Mouse (Mus musculus): ENCODE results near the gene Rpl29.

The Rpl29 gene

DNA sequence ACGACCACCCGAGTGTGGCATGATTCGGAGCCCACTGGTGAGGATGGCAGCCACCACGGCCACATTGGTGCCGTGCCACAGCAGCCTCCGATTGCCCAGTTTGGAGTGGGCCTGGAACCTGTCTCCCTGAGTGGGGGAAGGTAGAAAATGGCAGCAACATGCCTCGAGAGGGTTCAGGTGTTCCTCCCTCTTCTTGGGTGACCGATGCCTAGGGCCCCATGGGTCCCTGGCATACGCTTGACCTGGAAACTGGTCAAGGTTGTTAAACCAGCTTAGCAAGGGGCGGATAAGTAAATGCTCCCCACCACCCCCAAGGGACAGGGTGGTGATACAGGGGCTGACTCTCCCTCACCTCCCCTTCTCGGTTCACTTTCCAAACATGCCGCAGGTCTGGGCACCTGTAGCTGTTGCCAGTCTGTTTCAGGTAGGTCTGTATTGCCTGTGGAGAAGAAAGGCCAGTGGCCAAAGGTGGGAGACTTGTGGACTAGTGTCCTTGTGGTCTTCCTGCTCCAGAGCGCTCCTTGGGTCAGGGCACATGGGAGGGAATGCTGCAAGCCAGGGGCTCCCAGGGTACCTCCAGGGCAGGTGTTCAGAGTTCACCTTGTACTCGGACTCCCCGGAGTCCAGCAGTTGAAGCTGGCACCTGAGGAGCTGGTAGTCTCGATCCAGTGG, 44.0 kb downstream of the Rpl29 start:
- no peak for DNase-seq

DNA sequence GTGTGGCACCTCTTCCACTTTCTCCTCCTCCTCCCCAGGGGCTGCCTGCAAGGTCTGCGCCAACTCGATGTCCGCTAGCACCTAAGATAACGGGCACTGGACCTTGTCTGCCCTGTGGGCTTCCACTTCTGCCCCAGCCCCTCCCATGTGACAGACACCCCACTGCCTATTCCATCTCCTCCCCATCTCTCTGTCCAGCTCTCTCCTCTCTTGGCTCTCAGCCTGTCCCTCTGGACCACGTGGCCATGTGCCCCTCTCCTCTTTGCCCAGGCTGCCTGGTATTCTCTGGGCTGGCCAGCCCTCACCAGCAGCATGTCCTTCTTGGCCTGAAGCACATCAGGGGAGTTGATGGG, 44.5 kb downstream of the Rpl29 start:
- DNase-seq, result no peak

DNA sequence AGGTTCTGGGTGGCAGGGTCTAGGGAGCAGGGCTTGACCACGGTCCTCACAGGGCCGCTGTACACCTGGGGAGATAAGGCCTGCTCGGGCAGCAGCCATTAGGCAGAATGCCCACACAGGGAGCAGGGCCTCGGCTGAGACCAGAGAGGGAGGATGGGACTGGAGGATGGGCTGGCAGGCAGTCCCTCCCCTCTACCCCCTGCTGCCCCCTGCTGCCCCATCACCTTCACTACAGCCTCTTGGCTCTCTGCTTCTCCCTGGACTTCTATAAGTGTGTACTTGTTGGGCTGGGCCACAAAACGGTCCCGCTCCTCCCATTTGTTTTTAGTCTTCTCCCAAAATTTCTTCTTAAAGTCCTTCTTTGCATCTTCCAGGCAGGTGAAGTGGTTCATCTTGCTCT, 45.2 kb downstream of the Rpl29 start:
- peak; percentile 74 for DNase-seq

DNA sequence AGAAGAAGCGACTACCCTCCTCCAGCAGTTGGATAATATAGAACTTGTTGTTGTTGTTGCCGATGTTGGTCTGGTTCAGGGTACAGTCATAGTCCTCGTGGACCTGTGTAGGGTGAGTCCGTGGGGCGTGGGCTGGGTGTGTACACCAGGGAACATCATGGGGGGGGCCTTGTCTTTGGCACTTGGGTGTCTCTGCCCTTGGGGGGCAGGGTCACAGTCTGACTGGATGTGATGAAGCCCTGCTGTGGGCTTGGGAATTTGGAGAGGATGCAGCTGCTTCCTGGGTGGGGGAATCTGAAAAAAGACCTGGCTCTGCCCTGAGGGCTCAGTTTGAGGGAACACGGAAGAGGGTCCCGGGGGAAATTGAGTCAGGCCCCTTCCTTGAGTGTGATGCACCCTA, 45.8 kb downstream of the Rpl29 start:
- peak; percentile 60 for DNase-seq

DNA sequence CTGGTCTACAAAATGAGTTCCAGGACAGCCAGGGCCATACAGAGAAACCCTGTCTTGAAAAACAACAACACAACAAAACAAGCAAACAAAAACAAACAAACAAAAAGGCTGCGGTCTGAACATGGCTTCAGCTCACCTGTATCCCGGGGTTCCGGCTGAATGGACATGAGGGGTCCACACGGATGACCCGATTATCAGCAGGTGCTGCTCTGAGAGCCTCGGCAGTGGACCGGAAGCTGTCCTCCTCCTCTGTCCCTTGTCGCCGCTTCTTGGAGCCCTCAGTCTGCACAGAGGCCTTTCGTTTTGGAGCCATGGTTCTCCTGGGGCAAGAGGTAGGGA, 46.4 kb downstream of the Rpl29 start, which contains the start of gene Rrp9:
TSS of gene Rrp9 (plus strand) at position 301 of the 339 bp plus-strand sequence.
- no peak for DNase-seq

DNA sequence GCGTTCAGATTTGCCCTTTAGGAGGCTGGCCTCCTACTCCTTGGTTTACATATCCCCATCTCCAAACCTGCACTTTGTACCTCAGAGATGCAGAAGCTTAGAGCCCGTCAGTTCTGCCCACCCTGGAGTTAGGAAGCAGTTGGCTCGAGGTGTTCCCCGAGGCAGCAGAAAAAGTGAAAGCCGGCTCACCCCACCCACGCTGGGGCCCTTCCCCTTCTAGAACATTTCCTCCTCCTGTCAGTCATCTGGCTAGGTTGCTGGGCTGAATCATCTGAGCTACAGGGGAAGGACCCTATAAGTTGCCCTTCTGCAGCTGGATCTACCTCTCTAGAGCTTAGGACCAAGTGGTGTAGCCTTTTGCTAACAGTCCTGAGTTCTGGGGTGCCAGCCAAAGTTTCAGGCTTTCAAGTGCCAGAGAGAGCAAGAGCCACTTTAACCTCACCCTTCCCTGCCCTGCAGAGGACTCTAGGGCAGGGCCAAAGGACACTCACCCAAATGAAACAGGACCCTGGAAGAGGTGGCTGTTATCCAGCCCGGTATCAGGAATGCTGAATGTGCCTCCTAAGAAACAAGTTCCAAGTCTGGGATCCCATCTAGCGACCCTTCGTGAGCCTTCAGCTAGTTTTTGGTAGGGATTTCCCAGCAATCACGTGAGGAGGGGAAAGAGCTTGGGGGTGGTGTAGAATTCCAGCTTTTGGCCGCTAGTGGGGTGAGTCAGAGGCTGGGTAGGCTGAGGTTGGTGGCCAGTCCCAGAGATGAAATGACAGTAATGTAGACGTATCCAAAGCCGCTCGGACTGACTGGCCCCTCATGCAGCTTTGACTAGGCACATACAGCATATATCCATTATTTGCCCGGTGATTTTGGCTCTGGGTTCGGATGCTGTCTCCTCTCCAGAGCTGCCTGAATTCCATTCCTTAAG, 47.0 kb downstream of the Rpl29 start:
- peak; percentile 84 for DNase-seq

DNA sequence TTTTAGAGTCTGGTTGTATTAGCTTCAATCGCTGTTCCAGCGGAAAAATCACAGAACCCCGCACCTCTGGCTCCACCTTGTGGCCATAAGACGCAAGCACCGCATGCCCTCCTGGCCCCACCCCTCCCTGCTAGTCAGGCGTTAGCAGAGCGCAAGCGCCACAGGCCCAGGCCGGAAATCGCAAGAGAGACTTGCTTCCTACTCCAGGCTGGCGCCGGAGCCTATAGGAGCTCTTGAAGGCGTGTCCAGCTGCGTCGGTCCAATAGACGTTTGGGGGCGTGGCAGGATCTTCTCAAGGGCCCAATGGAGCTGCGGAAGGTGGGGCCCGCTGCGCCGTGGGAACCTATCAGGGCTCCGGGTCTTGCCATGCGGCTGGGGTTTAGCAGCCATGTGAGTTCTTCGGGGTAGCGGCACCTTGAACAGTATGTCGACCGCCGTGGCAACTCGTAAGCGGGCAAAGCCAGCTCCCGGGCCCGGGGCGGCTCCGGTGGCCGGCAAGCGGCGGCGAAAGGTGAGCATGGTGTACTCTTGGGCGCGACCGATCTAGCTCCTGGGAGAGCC, 47.8 kb downstream of the Rpl29 start, which contains the start of gene Parp3:
TSS of gene Parp3 (minus strand) at position 26 of the 561 bp plus-strand sequence.
- DNase-seq, result peak; percentile 100

DNA sequence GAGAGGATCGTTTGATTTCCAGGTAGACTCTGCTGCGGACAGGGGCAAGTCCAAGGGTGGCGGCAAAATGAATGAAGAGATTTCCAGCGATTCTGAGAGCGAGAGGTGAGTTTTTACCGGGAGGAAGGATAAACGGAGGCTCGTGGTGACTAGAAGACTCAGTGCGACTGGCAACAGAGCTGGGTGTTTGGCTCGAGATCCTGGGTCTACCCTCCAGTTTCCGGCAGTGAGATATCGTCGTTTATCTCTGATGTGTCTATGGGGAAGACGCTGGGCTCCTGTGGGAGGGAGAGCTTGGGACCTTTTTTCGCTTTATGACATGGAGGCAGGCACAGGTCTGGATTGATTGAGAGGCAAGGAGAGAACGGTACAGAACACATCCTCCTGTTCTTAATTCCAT, 48.4 kb downstream of the Rpl29 start:
- DNase-seq, result no peak

DNA sequence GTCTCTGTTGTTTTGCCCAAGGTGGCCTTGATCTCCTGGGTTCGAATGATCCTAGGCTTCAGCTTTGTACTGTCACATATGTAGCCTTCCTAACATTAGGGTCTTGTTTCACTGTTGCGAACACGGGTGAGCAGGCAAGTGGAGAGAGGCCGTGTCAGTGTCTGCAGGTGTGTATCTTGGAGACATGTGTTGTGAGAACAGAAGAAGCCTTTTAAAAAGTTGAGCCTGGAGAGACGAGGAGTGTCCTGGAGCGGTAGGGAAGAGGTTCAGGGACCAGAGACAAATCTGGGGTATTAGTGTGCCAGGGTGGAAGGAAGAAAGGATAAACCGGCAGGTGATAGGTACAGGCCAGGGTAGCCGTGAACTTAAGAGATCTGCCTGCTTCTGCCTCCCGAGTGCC, 48.8 kb downstream of the Rpl29 start:
- DNase-seq, result no peak

DNA sequence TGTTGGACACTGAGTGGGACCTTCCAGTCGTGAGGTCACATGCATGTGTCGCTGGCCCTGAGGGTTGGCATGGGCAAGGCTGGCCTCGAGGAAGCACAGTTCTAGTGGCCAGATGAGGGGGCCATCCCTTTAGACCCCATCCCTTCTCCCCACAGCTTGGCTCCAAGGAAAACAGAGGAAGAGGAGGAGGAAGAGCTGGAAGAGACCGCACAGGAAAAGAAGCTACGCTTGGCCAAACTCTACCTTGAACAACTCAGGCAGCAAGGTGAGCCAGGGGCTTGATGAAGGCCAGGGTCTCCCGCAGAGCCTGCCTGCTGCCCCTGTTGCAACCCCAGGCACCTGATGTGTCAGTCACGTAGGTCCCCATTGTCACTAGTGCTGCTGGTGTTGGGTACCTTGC, 51.3 kb downstream of the Rpl29 start:
- DNase-seq, result no peak

DNA sequence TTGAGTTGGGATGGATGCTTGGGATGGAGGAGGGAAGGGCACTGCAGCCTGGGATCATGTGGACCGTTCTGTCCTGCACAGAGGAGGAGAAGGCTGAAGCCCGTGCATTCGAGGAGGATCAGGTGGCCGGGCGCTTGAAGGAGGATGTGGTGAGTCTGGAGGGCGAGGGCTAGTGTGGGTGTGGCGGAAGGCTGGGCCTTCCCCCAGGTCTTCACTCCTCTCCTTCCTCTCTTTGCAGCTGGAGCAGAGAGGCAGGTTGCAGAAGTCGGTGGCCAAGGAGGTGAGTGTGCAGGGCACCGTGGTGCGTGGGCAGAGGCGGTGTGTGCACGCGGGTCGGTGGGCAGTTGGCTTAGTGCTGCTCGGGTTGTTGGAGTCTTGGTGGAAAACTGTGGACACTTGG, 51.8 kb downstream of the Rpl29 start:
- DNase-seq, result no peak

All from lung, postnatal 36 days (tissue).